Mouse (Mus musculus) bone marrow macrophage, adult 2 months (primary cell): ENCODE measurements around the gene Leap2.

Experiments used
- CTCF ChIP-seq: IDR thresholded peaks from 2 replicates; pipeline ENCODE4 v1.5.1; 2012; ENCODE audit warnings: low read depth, mild to moderate bottlenecking, low read length, moderate library complexity
- POLR2A ChIP-seq: IDR thresholded peaks from 2 replicates; pipeline ENCODE4 v1.6.1; 2012; ENCODE audit warnings: mild to moderate bottlenecking, low read depth, low read length, borderline replicate concordance

DNA sequence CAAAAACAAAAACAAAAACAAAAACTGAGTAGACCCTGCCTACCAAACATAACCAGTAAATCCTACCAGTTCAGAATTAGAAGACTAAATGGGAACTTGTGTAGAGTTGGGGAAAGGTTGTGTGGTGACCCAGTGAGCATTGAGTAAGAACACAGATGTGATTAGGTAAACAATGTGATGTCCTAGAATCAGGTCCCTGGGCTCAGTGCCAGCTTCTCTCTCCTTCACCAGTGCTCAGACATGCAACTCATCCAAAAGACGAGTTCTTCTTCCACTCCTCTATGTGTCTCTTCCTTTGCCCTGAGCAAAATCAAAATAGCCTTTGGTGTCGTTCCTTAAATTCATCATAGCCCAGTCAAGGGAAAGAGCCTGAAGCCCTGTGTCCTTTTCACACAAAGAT lies 1.9 kb upstream of the Leap2 start:
- TF ChIP-seq CTCF = no peak
- no peak for TF ChIP-seq POLR2A
